Mouse (Mus musculus) bone marrow macrophage, adult 2 months (primary cell): ENCODE results near the gene Lnx2.

Source experiments
- CTCF ChIP-seq: IDR thresholded peaks from 2 replicates; pipeline ENCODE4 v1.5.1; 2012; ENCODE audit warnings: low read depth, mild to moderate bottlenecking, low read length, moderate library complexity
- POLR2A ChIP-seq: IDR thresholded peaks from 2 replicates; pipeline ENCODE4 v1.6.1; 2012; ENCODE audit warnings: mild to moderate bottlenecking, low read depth, low read length, borderline replicate concordance

- TF ChIP-seq CTCF (no peak), POLR2A (no peak)
These were observed 30.9 kb upstream of the Lnx2 start for GRCm38 (mm10) chr5:147107276-147107675.
